Mouse (Mus musculus): ENCODE data around the gene Cfap54.

DNA sequence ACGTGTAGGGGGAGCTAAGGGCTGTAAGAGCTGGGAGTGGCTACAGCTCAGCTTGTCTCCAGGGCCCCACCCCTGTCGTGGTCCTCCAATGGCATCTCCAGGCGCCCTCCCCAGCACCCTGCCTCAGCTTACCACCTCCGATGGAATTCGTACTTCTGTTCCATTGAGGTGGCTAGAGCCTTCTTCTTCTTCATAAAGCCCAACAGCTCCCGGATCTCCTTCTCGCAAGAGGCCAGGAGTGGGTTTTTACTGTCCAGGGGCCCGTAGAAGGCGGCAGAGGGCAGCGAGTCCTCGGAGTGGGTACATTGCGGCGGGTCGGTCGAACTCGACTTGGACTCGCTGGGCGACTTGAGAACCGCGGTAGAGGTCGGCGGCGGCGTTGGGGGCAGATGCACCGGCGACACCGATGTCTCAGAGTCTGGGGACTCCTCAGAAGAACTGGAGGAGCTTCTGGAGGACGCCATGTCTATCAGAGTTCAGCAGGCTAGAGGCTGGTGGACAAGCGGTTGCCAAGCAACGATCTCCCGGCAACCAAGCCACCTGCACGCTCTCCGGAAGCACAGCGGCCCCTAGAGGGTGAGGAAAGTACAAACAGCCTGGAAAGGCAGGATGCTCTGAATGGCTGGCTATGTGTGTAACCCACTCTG lies at the start of gene Cfap54:
- peak; percentile 94 for TF ChIP-seq CTCF (IDR thresholded peaks at IDR 0.05; ENCODE audit: low read depth)
- TF ChIP-seq EP300 (optimal IDR thresholded peaks at IDR 0.05), result no peak

All from stomach, postnatal 0 days (tissue).